Mouse (Mus musculus) thymus, postnatal 4 days (tissue): ENCODE results near the gene Vamp2.

Experiments used
- DNase-seq: peaks from one replicate; pipeline ENCODE4 v3.0.0; 2021

The Vamp2 gene

DNA sequence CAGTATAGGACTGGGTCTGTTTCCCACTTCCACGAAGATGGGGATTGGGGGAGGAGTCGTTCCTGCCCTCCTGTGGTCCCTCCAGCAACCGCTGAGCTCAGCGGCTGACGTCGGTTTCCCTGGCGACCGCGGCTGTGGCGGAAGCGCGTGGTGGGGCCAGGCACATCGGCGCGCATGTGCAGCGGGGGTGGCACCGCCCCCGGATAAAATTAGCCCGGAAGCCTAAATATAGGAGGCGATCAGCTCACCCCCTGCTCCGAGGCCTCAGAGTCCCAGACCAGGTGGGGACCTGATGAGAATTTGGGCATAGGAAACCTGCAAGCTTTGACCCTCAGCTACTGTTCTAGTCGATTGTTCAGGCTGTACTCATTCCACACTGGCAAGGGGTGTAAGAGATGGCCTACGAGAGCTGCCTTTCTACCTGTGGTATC, 11.6 kb downstream of the Vamp2 start:
- DNase-seq: peak; percentile 92

DNA sequence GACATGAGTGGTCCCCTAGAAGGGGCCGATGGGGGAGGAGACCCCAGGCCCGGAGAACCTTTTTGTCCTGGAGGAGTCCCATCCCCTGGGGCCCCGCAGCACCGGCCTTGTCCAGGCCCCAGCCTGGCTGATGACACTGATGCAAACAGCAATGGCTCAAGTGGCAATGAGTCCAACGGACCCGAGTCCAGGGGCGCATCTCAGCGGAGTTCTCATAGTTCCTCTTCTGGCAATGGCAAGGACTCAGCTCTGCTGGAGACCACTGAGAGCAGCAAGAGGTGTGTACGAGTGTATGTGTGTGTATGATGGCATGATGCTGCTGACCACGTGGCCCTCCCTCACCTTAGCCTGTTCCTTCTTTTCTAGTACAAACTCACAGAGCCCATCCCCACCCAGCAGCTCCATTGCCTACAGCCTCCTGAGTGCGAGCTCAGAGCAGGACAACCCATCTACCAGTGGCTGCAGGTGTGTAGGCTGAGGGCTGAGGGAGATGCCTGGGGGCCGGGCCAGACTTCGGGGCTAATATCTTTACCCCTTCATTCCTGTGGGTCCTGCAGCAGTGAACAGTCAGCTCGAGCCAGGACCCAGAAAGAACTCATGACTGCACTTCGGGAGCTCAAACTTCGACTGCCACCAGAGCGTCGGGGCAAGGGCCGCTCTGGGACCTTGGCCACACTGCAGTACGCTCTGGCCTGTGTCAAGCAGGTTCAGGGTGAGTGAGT, 12.5 kb downstream of the Vamp2 start:
- peak; percentile 24 for DNase-seq

- DNase-seq: peak; percentile 6
Observed at GRCm38 (mm10) chr11:69101604-69102402, 13.5 kb downstream of the Vamp2 start.

DNA sequence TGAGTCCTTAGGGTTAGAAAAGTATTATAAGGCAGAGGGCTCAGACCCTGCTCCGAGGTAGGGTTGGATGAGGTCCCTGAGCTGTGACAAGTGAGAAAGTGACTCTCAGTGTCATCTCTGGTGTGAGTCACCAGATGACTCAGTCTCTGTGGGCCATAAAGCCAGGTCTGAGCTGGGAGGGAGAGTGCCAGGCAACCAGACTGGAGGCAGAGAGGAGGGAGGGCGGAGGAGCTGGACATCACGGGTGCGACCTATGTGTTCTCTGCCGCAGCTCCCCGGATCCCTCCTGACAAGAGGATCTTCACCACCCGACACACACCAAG, 14.1 kb downstream of the Vamp2 start:
- peak; percentile 8 for DNase-seq

- peak; percentile 7 for DNase-seq
Observed at GRCm38 (mm10) chr11:69103121-69103520, 14.8 kb downstream of the Vamp2 start.

GRCm38 (mm10) chr11:69103531-69104435, 15.5 kb downstream of the Vamp2 start:
- peak; percentile 7 for DNase-seq

- peak; percentile 4 for DNase-seq
Observed at GRCm38 (mm10) chr11:69104487-69104886, 16.2 kb downstream of the Vamp2 start.

GRCm38 (mm10) chr11:69105227-69105626, 16.9 kb downstream of the Vamp2 start:
- no peak for DNase-seq

GRCm38 (mm10) chr11:69105796-69106195, 17.5 kb downstream of the Vamp2 start:
- no peak for DNase-seq

DNA sequence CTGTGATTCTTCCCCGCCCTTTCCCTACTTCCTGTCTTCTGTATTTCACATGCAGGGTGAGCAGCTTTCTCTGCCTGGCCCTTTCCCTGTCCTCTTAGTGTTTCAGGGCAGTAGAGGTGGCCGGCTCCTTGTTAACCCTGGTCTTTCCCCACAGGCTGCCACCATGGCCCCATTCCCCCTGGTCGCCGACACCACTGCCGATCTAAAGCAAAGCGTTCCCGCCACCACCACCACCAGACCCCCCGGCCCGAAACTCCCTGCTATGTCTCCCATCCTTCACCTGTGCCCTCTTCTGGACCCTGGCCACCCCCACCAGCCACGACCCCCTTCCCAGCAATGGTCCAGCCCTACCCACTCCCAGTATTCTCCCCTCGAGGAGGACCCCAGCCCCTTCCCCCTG, 18.0 kb downstream of the Vamp2 start:
- DNase-seq: no peak

DNA sequence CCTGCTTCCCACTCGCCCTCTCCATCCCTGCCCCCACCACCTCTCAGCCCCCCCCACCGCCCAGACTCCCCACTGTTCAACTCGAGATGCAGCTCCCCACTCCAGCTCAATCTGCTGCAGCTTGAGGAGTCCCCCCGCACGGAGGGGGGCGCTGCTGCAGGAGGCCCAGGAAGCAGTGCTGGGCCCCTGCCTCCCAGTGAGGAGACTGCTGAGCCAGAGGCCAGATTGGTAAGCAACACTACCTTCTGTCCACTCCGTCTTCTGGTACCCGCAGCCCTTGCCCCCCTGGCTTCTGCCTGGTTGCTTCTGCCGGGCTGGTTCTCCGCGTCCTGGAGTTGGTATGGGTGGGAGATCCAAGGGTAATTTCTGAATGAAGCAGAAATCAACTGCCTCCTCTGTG, 18.6 kb downstream of the Vamp2 start:
- DNase-seq: no peak

DNA sequence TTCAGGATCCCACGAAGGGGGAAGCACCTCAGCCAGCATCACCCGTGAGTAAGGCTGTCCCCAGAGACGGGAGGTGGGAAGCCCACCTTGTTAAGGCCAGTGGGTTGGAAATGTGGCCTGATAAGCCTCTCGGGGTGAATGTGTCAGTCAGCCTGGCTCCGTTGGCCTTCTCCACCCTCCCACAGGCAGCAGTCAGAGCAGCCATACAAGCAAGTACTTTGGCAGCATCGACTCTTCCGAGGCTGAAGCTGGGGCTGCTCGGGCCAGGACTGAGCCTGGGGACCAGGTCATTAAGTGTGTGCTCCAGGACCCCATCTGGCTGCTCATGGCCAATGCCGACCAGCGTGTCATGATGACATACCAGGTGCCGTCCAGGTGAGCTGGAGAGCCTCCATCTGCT, 19.4 kb downstream of the Vamp2 start:
- DNase-seq: peak; percentile 6

DNA sequence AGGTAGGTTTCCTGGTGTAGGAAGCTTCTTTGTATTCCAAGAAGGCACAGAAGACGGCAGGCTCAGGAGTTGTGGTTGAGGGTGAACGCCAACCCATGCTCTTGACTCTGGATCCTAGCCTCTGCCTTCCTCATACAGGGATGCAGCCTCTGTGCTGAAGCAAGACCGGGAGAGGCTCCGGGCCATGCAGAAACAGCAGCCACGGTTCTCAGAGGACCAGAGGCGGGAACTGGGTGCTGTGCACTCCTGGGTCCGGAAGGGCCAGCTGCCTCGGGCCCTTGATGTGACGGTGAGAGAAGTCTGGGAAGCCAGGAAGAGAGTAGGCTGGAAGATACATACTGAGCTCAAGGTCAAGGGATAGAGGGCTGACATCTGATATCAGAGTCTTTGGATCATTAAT, 19.9 kb downstream of the Vamp2 start:
- peak; percentile 7 for DNase-seq

DNA sequence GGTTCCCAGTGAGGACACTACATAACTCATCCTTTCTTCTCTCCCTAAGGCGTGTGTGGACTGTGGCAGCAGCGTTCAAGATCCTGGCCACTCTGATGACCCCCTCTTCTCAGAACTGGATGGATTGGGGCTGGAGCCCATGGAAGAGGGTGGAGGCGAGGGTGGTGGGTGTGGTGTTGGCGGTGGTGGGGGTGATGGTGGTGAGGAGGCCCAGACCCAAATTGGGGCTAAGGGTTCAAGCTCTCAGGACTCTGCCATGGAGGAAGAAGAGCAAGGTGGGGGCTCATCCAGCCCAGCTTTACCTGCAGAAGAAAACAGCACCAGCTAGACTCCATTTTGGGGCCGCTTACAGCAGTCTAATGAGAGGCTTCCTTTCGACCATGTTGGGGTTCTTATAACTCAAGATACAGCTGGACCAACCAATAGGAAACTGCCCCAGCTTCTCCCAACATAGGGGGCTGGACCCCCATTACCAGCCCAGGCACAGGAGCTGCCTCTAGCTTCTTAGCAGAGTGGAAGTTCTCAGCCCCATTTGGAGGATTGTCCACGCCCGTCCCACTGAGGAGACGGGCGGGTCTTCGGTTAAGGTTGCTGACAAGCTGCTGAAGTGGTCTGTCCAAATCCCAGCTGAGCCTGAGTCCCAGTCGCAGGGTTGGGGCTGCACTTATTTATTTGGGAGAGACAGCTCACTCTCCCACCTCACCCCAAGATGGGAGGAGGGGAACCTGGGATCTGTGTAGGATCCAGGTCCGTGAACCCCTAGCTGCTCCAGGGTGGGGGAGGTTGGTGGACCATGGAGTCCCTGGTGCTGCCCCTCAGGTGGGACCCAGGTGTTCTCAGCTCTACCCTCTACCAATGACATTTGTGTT, 21.0 kb downstream of the Vamp2 start:
- DNase-seq: peak; percentile 14

DNA sequence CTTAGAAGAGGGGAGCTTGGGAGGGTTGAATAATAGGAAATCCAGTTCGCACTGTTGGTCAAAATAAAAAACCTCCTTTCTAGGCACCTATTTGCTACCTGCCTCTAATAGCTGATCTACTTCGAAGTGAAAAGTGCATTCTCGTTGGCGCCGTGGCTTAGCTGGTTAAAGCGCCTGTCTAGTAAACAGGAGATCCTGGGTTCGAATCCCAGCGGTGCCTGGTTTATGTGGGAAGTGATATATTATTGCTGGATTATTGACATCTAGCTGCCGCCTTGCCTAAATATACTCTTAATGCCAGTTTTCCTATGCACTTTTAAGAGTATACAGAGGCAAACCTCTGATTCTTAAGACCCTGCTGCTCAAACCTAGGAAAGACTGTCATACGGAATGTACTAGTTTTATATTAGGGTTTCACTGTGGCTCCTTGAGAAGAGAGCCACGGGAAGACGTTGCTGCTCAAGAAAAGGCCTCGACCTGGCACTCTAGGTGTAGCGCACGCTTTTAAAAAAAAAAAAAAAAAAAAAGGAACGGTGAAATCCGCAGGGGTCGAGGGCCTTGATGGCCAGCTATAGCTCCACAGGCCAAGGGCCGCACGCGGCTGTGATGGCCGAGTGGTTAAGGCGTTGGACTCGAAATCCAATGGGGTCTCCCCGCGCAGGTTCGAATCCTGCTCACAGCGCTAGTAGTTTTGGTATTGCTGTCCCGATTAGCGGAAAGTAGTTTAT, 22.2 kb downstream of the Vamp2 start:
- DNase-seq: peak; percentile 95

DNA sequence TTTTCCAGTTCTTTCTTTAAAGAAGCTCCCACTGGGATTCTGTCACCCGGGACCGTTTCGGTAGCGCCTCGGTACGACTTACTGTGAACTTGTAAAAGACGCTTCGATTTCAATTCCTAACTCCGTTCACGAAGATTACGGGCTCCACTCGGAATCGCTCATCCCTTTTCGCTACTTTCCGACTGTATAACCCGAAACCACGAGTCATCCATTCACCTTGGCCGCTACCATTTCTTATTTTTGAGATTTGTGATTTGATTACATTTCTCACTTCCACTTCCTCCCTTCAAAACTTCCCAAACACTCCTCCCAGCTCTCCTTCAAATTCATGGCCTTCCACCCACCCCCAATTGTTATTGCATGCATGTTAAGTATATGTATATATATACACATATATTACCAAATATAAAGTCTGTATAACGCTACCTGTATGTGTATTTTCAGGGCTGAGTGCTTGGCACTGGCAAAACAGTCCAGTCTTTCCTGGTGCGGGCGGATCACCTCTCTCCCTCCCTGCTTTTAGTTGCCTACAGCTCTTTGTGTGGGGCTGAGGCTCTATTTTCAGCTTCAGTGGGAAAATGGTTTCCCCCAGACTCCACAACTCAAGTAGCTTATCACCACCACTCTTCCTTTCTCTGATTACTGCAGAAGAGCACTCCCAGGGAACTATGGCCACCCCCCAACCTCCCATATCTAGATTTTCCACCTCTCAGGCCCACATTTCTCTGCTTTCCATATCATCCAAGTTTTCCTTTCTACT, 22.9 kb downstream of the Vamp2 start:
- no peak for DNase-seq

DNA sequence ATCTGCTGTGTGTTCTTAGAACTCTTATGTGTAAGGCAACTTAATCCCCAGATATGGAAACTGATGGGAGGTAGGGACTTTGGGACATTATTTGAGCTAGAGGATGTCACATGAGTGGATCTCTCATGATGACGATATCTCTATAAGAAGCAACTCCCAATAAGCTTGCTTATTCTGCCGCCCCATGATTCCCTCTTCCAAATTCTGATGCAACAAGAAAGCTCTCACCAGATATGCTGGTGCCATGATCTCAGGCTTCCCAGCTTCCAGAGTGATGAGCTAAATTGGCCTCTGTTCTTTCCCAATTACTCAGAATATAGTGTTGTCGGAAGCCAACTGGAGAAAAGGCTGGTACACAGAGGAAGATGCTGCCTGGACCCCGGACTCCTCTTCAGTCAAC, 23.6 kb downstream of the Vamp2 start:
- DNase-seq: no peak

GRCm38 (mm10) chr11:69114018-69114417, 25.7 kb downstream of the Vamp2 start:
- no peak for DNase-seq

DNA sequence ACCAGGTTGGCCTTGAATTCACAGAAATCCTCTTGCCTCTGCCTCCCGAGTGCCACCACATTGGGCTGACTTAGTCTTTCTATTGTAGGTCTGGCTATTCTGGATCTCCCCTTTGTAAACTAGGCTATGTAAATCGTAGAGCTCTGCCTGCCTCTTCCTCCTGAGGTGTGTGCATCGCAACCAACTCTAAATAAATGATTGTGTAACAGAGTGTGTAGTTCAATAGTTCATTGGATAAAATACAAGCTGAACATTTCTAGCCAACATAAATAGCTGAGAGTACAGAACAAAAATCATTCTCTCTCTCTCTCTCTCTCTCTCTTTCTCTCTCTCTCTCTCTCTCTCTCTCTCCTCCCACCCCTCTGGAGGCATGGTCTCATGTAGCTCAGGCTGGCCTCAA, 26.3 kb downstream of the Vamp2 start:
- DNase-seq: no peak

DNA sequence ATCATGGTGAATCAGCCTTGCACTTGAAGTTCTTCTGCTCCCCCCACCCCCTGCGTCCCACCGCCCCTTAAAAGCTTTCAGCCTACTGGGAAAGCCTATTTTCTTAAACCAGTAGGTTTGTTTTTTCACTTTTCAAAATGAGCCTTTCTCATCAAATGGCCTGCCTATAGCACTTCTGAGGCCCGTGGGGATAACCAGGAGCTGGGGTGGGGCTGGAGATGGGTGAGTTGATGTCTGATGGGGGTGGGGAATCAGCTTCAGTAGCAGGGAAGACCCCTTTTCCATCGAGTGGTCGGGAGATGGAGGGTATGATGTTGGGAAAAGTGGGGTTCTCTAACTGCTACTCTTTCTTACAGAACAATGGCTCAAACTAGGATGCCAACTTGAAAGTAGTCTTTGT, 28.6 kb downstream of the Vamp2 start:
- no peak for DNase-seq
